Mouse (Mus musculus): ENCODE measurements around the gene Tbc1d17. TPM values are rescaled to one million over a fixed set of nuclear protein-coding genes. Genes with fewer than 3 reads are reported as not detected.
A peak's percentile ranks its signal among the peaks of the same experiment; 100 is the strongest.

Gene Tbc1d17
- polyA plus RNA-seq, 1 experiment from 2014 or later: 73.6 TPM

- no peaks in the 10 kb centered on the region for H3K9me3 ChIP-seq (ENCODE audit: control insufficient read depth, low read length)
- no peak overlapping the region for H3K9ac ChIP-seq (ENCODE audit: low read depth, low read length)
- peaks cover 42% of the 10 kb centered on the region for H3K4me1 ChIP-seq (ENCODE audit: control insufficient read depth, insufficient read depth, low read length)
- no peak overlapping the region for H3K4me2 ChIP-seq (ENCODE audit: low read depth, low read length)
- H3K27ac ChIP-seq (ENCODE audit: low read length): no peak overlapping the region
- WGBS: 80% methylated on average over 7 of the region's 7 CpGs
- no peaks in the 10 kb centered on the region for H3K36me3 ChIP-seq (ENCODE audit: control insufficient read depth, insufficient read depth, low read length)
- no peak for ATAC-seq
- H3K4me3 ChIP-seq (ENCODE audit: low read length): no peak overlapping the region
- no peaks in the 10 kb centered on the region for H3K27me3 ChIP-seq (replicated peaks; ENCODE audit: control insufficient read depth, insufficient read depth, low read length)
Observed at GRCm38 (mm10) chr7:44821666-44822448, 27.0 kb downstream of the Tbc1d17 start.

- Histone ChIP-seq H3K27me3 (replicated peaks; ENCODE audit: control insufficient read depth, insufficient read depth, low read length) (no peaks in the 10 kb centered on the region), H3K9me3 (ENCODE audit: control insufficient read depth, low read length) (no peaks in the 10 kb centered on the region), H3K4me2 (ENCODE audit: low read depth, low read length) (no peak overlapping the region), H3K9ac (ENCODE audit: low read depth, low read length) (no peak overlapping the region), H3K27ac (ENCODE audit: low read length) (no peak overlapping the region), H3K36me3 (ENCODE audit: control insufficient read depth, insufficient read depth, low read length) (no peaks in the 10 kb centered on the region), H3K4me3 (ENCODE audit: low read length) (no peak overlapping the region), H3K4me1 (ENCODE audit: control insufficient read depth, insufficient read depth, low read length) (peaks cover 42% of the 10 kb centered on the region)
- 67% methylated on average over 3 of the region's 3 CpGs for WGBS
- ATAC-seq: no peak
Observed at GRCm38 (mm10) chr7:44820525-44820924, 28.4 kb downstream of the Tbc1d17 start.

DNA sequence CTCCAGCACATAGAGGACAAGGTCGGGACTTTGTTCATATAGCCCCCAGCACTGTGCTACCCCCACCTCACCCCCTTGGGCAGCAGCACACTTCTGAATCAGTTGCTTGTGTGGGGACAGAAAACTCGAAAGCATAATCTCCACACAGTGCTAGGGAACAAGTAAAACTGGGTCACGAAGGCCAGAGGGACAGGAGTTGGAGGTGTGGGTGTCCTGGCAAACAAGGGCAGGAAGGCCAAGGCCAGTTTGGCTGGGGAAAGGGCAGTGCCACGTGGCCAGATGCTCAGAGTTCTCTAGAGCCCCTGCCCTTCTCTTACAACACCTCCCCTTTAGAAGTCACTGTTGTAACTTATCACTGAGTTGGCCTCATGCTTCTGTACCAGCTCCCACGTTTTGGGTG lies 29.0 kb downstream of the Tbc1d17 start:
- Histone ChIP-seq H3K4me2 (ENCODE audit: low read depth, low read length) (peak overlapping the region; percentile 5; the same call in 1 of the 2 replicates), H3K27me3 (replicated peaks; ENCODE audit: control insufficient read depth, insufficient read depth, low read length) (no peaks in the 10 kb centered on the region), H3K9me3 (ENCODE audit: control insufficient read depth, low read length) (no peaks in the 10 kb centered on the region), H3K4me3 (ENCODE audit: low read length) (peak overlapping the region; percentile 2; the same call in 1 of the 2 replicates), H3K27ac (ENCODE audit: low read length) (no peak overlapping the region), H3K4me1 (ENCODE audit: control insufficient read depth, insufficient read depth, low read length) (peaks cover 46% of the 10 kb centered on the region), H3K36me3 (ENCODE audit: control insufficient read depth, insufficient read depth, low read length) (no peaks in the 10 kb centered on the region), H3K9ac (ENCODE audit: low read depth, low read length) (peak overlapping the region; percentile 65)
- 54% methylated on average over 5 of the region's 5 CpGs for WGBS
- ATAC-seq: no peak

DNA sequence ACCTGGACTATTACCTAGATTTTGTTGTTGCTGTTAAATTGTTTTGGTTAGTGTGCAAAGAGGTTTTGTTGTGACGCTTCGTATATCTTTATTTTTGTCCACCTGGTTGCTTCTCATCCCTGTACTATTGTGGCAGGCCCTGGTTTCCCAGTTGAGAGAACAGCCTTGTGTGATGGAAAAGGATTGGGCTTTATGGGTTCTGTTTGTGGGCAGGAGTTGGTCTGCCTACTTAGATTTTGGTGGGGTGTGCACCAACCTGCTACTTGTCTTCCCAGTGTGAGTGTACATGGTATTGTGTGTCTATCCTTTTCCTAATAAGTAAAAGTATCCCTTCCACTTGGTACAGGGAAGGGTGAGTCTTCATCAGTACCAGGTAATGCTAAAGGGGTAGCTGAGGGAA lies 29.5 kb downstream of the Tbc1d17 start:
- no peaks in the 10 kb centered on the region for H3K27me3 ChIP-seq (replicated peaks; ENCODE audit: control insufficient read depth, insufficient read depth, low read length)
- no peaks in the 10 kb centered on the region for H3K36me3 ChIP-seq (ENCODE audit: control insufficient read depth, insufficient read depth, low read length)
- no peaks in the 10 kb centered on the region for H3K9me3 ChIP-seq (ENCODE audit: control insufficient read depth, low read length)
- H3K4me1 ChIP-seq (ENCODE audit: control insufficient read depth, insufficient read depth, low read length): peaks cover 47% of the 10 kb centered on the region
- H3K27ac ChIP-seq (ENCODE audit: low read length): peak overlapping the region; percentile 44; the same call in 1 of the 2 replicates
- no peak for ATAC-seq
- peak overlapping the region; percentile 79 for H3K4me2 ChIP-seq (ENCODE audit: low read depth, low read length)
- peak overlapping the region; percentile 82 for H3K4me3 ChIP-seq (ENCODE audit: low read length)
- WGBS: 89% methylated on average over 2 of the region's 2 CpGs
- peak overlapping the region; percentile 65 for H3K9ac ChIP-seq (ENCODE audit: low read depth, low read length)

GRCm38 (mm10) chr7:44818751-44819235 lies 30.1 kb downstream of the Tbc1d17 start:
- Histone ChIP-seq H3K4me2 (ENCODE audit: low read depth, low read length) (peak overlapping the region; percentile 79), H3K27me3 (replicated peaks; ENCODE audit: control insufficient read depth, insufficient read depth, low read length) (no peaks in the 10 kb centered on the region), H3K4me3 (ENCODE audit: low read length) (peak overlapping the region; percentile 82), H3K36me3 (ENCODE audit: control insufficient read depth, insufficient read depth, low read length) (no peaks in the 10 kb centered on the region), H3K9me3 (ENCODE audit: control insufficient read depth, low read length) (no peaks in the 10 kb centered on the region), H3K9ac (ENCODE audit: low read depth, low read length) (peak overlapping the region; percentile 65), H3K27ac (ENCODE audit: low read length) (peak overlapping the region; percentile 44), H3K4me1 (ENCODE audit: control insufficient read depth, insufficient read depth, low read length) (peaks cover 47% of the 10 kb centered on the region)
- 36% methylated on average over 6 of the region's 6 CpGs for WGBS
- no peak for ATAC-seq

- Histone ChIP-seq H3K4me1 (ENCODE audit: control insufficient read depth, insufficient read depth, low read length) (peaks cover 45% of the 10 kb centered on the region), H3K4me3 (ENCODE audit: low read length) (peak overlapping the region; percentile 82), H3K27me3 (replicated peaks; ENCODE audit: control insufficient read depth, insufficient read depth, low read length) (no peaks in the 10 kb centered on the region), H3K4me2 (ENCODE audit: low read depth, low read length) (peak overlapping the region; percentile 79), H3K36me3 (ENCODE audit: control insufficient read depth, insufficient read depth, low read length) (0 out of 2 replicates have a peak, but pooled peaks cover 3% of the 10 kb centered on the region), H3K27ac (ENCODE audit: low read length) (peak overlapping the region; percentile 98; the same call in 1 of the 2 replicates), H3K9ac (ENCODE audit: low read depth, low read length) (peak overlapping the region; percentile 65; the same call in 1 of the 2 replicates), H3K9me3 (ENCODE audit: control insufficient read depth, low read length) (no peaks in the 10 kb centered on the region)
- no peak for ATAC-seq
- WGBS: 12% methylated on average over 2 of the region's 2 CpGs
Observed at GRCm38 (mm10) chr7:44818164-44818563, 30.7 kb downstream of the Tbc1d17 start.

GRCm38 (mm10) chr7:44817441-44817840 lies 31.4 kb downstream of the Tbc1d17 start:
- H3K27ac ChIP-seq (ENCODE audit: low read length): peak overlapping the region; percentile 98
- peak overlapping the region; percentile 82 for H3K4me3 ChIP-seq (ENCODE audit: low read length)
- H3K27me3 ChIP-seq (replicated peaks; ENCODE audit: control insufficient read depth, insufficient read depth, low read length): no peaks in the 10 kb centered on the region
- peak overlapping the region; percentile 79 for H3K4me2 ChIP-seq (ENCODE audit: low read depth, low read length)
- ATAC-seq: no peak
- H3K4me1 ChIP-seq (ENCODE audit: control insufficient read depth, insufficient read depth, low read length): peaks cover 40% of the 10 kb centered on the region
- H3K36me3 ChIP-seq (ENCODE audit: control insufficient read depth, insufficient read depth, low read length): peaks cover 7% of the 10 kb centered on the region; the same call in 1 of the 2 replicates
- H3K9me3 ChIP-seq (ENCODE audit: control insufficient read depth, low read length): no peaks in the 10 kb centered on the region
- peak overlapping the region; percentile 95 for H3K9ac ChIP-seq (ENCODE audit: low read depth, low read length)
- 17% methylated on average over 3 of the region's 3 CpGs for WGBS

- Histone ChIP-seq H3K36me3 (ENCODE audit: control insufficient read depth, insufficient read depth, low read length) (peaks cover 14% of the 10 kb centered on the region; the same call in 1 of the 2 replicates), H3K27me3 (replicated peaks; ENCODE audit: control insufficient read depth, insufficient read depth, low read length) (no peaks in the 10 kb centered on the region), H3K9ac (ENCODE audit: low read depth, low read length) (peak within 1 kb of the TSS; percentile 95), H3K27ac (ENCODE audit: low read length) (peak within 1 kb of the TSS; percentile 98), H3K4me1 (ENCODE audit: control insufficient read depth, insufficient read depth, low read length) (peaks cover 38% of the 10 kb centered on the region), H3K9me3 (ENCODE audit: control insufficient read depth, low read length) (no peaks in the 10 kb centered on the region), H3K4me3 (ENCODE audit: low read length) (peak within 1 kb of the TSS; percentile 82), H3K4me2 (ENCODE audit: low read depth, low read length) (peak within 1 kb of the TSS; percentile 79)
- under 1% methylated on average over 50 of the region's 57 CpGs for WGBS
- peak; percentile 51 for ATAC-seq
Observed at GRCm38 (mm10) chr7:44816470-44817021, 32.3 kb downstream of the Tbc1d17 start, which contains the start of gene Atf5. TSS of gene Atf5 (minus strand) at chr7:44816658.

DNA sequence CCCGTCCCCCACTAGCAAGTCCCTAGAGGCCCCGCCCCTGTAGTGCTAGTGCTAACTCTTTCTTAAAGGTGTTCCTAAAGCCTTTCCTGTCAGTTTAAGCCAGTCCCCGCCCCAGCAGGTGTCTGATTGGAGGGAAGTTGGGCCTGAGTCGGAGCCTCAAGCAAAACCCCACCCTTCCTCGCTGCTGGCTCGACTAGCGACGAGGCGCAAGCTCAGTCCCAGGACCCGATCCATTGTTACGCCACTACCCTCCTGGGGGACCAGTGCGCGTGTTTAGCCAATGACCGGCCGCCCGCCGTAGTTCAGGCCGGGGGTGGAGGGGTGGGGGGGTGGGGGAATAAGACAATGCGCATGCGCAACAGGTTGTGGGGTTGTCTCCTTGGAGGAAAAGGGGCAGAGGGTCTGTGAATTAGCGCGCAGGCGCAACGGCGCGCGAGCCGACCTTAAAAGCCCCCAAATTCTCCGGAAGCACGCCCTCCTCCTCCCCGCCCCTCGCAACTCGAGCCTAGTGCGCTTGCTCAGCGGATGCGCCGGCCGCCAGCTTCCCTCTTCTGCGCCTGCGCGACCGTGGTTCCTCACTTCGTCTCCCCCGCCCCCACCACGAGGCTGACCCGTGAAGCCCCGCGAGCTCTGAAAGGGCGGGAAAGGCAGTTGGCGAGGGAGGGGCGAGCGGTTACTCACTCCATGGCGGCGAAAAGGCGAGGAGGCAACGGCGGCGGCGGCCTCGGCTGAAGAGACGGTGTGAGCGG lies 33.0 kb downstream of the Tbc1d17 start, which contains the start of the genes Nup62 and Il4i1:
TSS of gene Nup62 (plus strand) at position 368 of the 749 bp plus-strand sequence.
TSS of gene Il4i1 (plus strand) at position 667 of the 749 bp plus-strand sequence.
- ATAC-seq: peak; percentile 94
- Histone ChIP-seq H3K27me3 (replicated peaks; ENCODE audit: control insufficient read depth, insufficient read depth, low read length) (no peaks in the 10 kb centered on the region), H3K9ac (ENCODE audit: low read depth, low read length) (peak within 1 kb of the TSS; percentile 95), H3K27ac (ENCODE audit: low read length) (peak within 1 kb of the TSS; percentile 98), H3K4me2 (ENCODE audit: low read depth, low read length) (peak within 1 kb of the TSS; percentile 79), H3K36me3 (ENCODE audit: control insufficient read depth, insufficient read depth, low read length) (peaks cover 17% of the 10 kb centered on the region; the same call in 1 of the 2 replicates), H3K4me1 (ENCODE audit: control insufficient read depth, insufficient read depth, low read length) (peaks cover 35% of the 10 kb centered on the region), H3K4me3 (ENCODE audit: low read length) (peak within 1 kb of the TSS; percentile 82), H3K9me3 (ENCODE audit: control insufficient read depth, low read length) (no peaks in the 10 kb centered on the region)
- WGBS: under 1% methylated on average over 62 of the region's 62 CpGs

Measured in intestine, embryonic 16.5 days (tissue).